Mouse (Mus musculus): ENCODE measurements around the gene Inhbc. TPM values are rescaled to one million over a fixed set of nuclear protein-coding genes. Genes with fewer than 3 reads are reported as not detected.

Gene Inhbc
- polyA plus RNA-seq, 2 experiments, result not detected

- Histone ChIP-seq H3K9ac (ENCODE audit: low read depth, low read length, severe bottlenecking) (no peak overlapping the region), H3K4me1 (ENCODE audit: control insufficient read depth, insufficient read depth, low read length) (no peaks in the 10 kb centered on the region), H3K9me3 (ENCODE audit: control insufficient read depth, low read length) (no peaks in the 10 kb centered on the region), H3K27me3 (ENCODE audit: control insufficient read depth, insufficient read depth, low read length) (no peaks in the 10 kb centered on the region), H3K4me2 (replicated peaks; ENCODE audit: low read depth, low read length, severe bottlenecking) (no peak overlapping the region), H3K27ac (replicated peaks; ENCODE audit: low read depth, low read length) (no peak overlapping the region), H3K36me3 (ENCODE audit: control insufficient read depth, insufficient read depth, low read length) (peaks cover 77% of the 10 kb centered on the region), H3K4me3 (replicated peaks; ENCODE audit: low read length) (no peak overlapping the region)
- DNase-seq (ENCODE audit: low spot score), result no peak
- no peak for TF ChIP-seq POLR2A (IDR thresholded peaks at IDR 0.05; ENCODE audit: borderline replicate concordance, extremely low read depth, insufficient read depth, insufficient read length)
- WGBS, result 71% methylated on average over 5 of the region's 5 CpGs
- ATAC-seq (ENCODE audit: low FRiP score, low read depth), result no peak
Measured at GRCm38 (mm10) chr10:127333152-127333551, 37.1 kb downstream of the Inhbc start.

- Histone ChIP-seq H3K4me2 (replicated peaks; ENCODE audit: low read depth, low read length, severe bottlenecking) (no peak overlapping the region; the same call in 1 of the 2 replicates), H3K36me3 (ENCODE audit: control insufficient read depth, insufficient read depth, low read length) (peaks cover 71% of the 10 kb centered on the region), H3K4me1 (ENCODE audit: control insufficient read depth, insufficient read depth, low read length) (no peaks in the 10 kb centered on the region), H3K4me3 (replicated peaks; ENCODE audit: low read length) (no peak overlapping the region), H3K9ac (ENCODE audit: low read depth, low read length, severe bottlenecking) (no peak overlapping the region), H3K27ac (replicated peaks; ENCODE audit: low read depth, low read length) (no peak overlapping the region), H3K9me3 (ENCODE audit: control insufficient read depth, low read length) (no peaks in the 10 kb centered on the region), H3K27me3 (ENCODE audit: control insufficient read depth, insufficient read depth, low read length) (peaks cover 6% of the 10 kb centered on the region; the same call in 1 of the 2 replicates)
- DNase-seq (ENCODE audit: low spot score) (no peak), ATAC-seq (ENCODE audit: low FRiP score, low read depth) (no peak)
- WGBS, result 45% methylated on average over 31 of the region's 31 CpGs
- TF ChIP-seq POLR2A (IDR thresholded peaks at IDR 0.05; ENCODE audit: borderline replicate concordance, extremely low read depth, insufficient read depth, insufficient read length), result no peak
Measured at GRCm38 (mm10) chr10:127332211-127332874, 37.9 kb downstream of the Inhbc start.

GRCm38 (mm10) chr10:127330212-127330611 lies 40.0 kb downstream of the Inhbc start:
- H3K27ac ChIP-seq (replicated peaks; ENCODE audit: low read depth, low read length), result no peak overlapping the region
- peaks cover 23% of the 10 kb centered on the region for H3K27me3 ChIP-seq (ENCODE audit: control insufficient read depth, insufficient read depth, low read length)
- no peak for ATAC-seq (ENCODE audit: low FRiP score, low read depth)

GRCm38 (mm10) chr10:127327461-127328145 lies 42.6 kb downstream of the Inhbc start:
- Histone ChIP-seq H3K4me2 (replicated peaks; ENCODE audit: low read depth, low read length, severe bottlenecking) (0 out of 2 replicates have a peak overlapping the region, but pooled peaks have one; percentile 96), H3K36me3 (ENCODE audit: control insufficient read depth, insufficient read depth, low read length) (peaks cover 29% of the 10 kb centered on the region), H3K27ac (replicated peaks; ENCODE audit: low read depth, low read length) (no peak overlapping the region), H3K4me1 (ENCODE audit: control insufficient read depth, insufficient read depth, low read length) (peaks cover 8% of the 10 kb centered on the region; the same call in 1 of the 2 replicates), H3K4me3 (replicated peaks; ENCODE audit: low read length) (peak overlapping the region; percentile 52; the same call in 1 of the 2 replicates), H3K9ac (ENCODE audit: low read depth, low read length, severe bottlenecking) (no peak overlapping the region), H3K27me3 (ENCODE audit: control insufficient read depth, insufficient read depth, low read length) (peaks cover 23% of the 10 kb centered on the region), H3K9me3 (ENCODE audit: control insufficient read depth, low read length) (no peaks in the 10 kb centered on the region)
- DNase-seq (ENCODE audit: low spot score) (no peak), ATAC-seq (ENCODE audit: low FRiP score, low read depth) (no peak)
- no peak for TF ChIP-seq POLR2A (IDR thresholded peaks at IDR 0.05; ENCODE audit: borderline replicate concordance, extremely low read depth, insufficient read depth, insufficient read length)
- WGBS, result 60% methylated on average over 18 of the region's 18 CpGs

More at GRCm38 (mm10) chr10:127330212-127330611, 40.0 kb downstream of the Inhbc start:
- no peak for TF ChIP-seq POLR2A (IDR thresholded peaks at IDR 0.05; ENCODE audit: borderline replicate concordance, extremely low read depth, insufficient read depth, insufficient read length)
- Histone ChIP-seq H3K9me3 (ENCODE audit: control insufficient read depth, low read length) (no peaks in the 10 kb centered on the region), H3K4me1 (ENCODE audit: control insufficient read depth, insufficient read depth, low read length) (peaks cover 8% of the 10 kb centered on the region; the same call in 1 of the 2 replicates), H3K9ac (ENCODE audit: low read depth, low read length, severe bottlenecking) (no peak overlapping the region), H3K4me3 (replicated peaks; ENCODE audit: low read length) (no peak overlapping the region), H3K36me3 (ENCODE audit: control insufficient read depth, insufficient read depth, low read length) (peaks cover 50% of the 10 kb centered on the region), H3K4me2 (replicated peaks; ENCODE audit: low read depth, low read length, severe bottlenecking) (no peak overlapping the region)
- no peak for DNase-seq (ENCODE audit: low spot score)
- 77% methylated on average over 7 of the region's 7 CpGs for WGBS

- peak overlapping the region; percentile 96 for H3K4me2 ChIP-seq (replicated peaks; ENCODE audit: low read depth, low read length, severe bottlenecking)
- peaks cover 23% of the 10 kb centered on the region for H3K27me3 ChIP-seq (ENCODE audit: control insufficient read depth, insufficient read depth, low read length)
- H3K4me3 ChIP-seq (replicated peaks; ENCODE audit: low read length), result peak overlapping the region; percentile 52
- DNase-seq (ENCODE audit: low spot score) (no peak), ATAC-seq (ENCODE audit: low FRiP score, low read depth) (no peak)
- H3K36me3 ChIP-seq (ENCODE audit: control insufficient read depth, insufficient read depth, low read length), result peaks cover 22% of the 10 kb centered on the region
- TF ChIP-seq POLR2A (IDR thresholded peaks at IDR 0.05; ENCODE audit: borderline replicate concordance, extremely low read depth, insufficient read depth, insufficient read length), result no peak
- no peaks in the 10 kb centered on the region for H3K9me3 ChIP-seq (ENCODE audit: control insufficient read depth, low read length)
- peak overlapping the region; percentile 67 for H3K9ac ChIP-seq (ENCODE audit: low read depth, low read length, severe bottlenecking)
- H3K4me1 ChIP-seq (ENCODE audit: control insufficient read depth, insufficient read depth, low read length), result peaks cover 8% of the 10 kb centered on the region; the same call in 1 of the 2 replicates
- no peak overlapping the region for H3K27ac ChIP-seq (replicated peaks; ENCODE audit: low read depth, low read length)
- 6% methylated on average over 29 of the region's 29 CpGs for WGBS
Measured at GRCm38 (mm10) chr10:127326828-127327227, 43.4 kb downstream of the Inhbc start.

All from limb, embryonic 14.5 days (tissue).